ENCODE assay signal across 8 mouse cellular contexts in genomic region chr8:75033511-75034243, GRCm38 (mm10). TPM values are rescaled to one million over a fixed set of nuclear protein-coding genes. Genes with fewer than 3 reads are reported as not detected.
A peak's percentile ranks its signal among the peaks of the same experiment; 100 is the strongest.
DNase-seq lines count a peak whose midpoint lies in the region; ATAC-seq lines count a peak whose summit lies in the region.

Gene Tom1, plus strand, starts transcription at chr8:75033705.

- WGBS in heart, embryonic 13.5 days, result under 1% methylated on average over 62 of the region's 62 CpGs
- WGBS in liver, embryonic 12.5 days (ENCODE audit: insufficient replicate concordance), result under 1% methylated on average over 62 of the region's 62 CpGs
- WGBS in stomach, embryonic 15.5 days, result under 1% methylated on average over 62 of the region's 62 CpGs

- H3K4me1 ChIP-seq in brown adipose tissue, adult 24 weeks (ENCODE audit: control insufficient read depth, insufficient read depth, insufficient read length, low read length), result peaks cover 7% of the 10 kb centered on the region; the same call in 1 of the 2 replicates
- H3K4me1 ChIP-seq in heart, embryonic 13.5 days, result peaks cover 34% of the 10 kb centered on the region
- peaks cover 23% of the 10 kb centered on the region for H3K4me1 ChIP-seq in liver, embryonic 12.5 days
- H3K4me1 ChIP-seq in stomach, embryonic 15.5 days, result 0 out of 2 replicates have a peak, but pooled peaks cover 12% of the 10 kb centered on the region

- H3K9ac ChIP-seq in heart, embryonic 13.5 days, result peak within 1 kb of the TSS; percentile 86
- H3K9ac ChIP-seq in liver, embryonic 12.5 days, result peak within 1 kb of the TSS; percentile 74
- peak within 1 kb of the TSS; percentile 54 for H3K9ac ChIP-seq in stomach, embryonic 15.5 days

- H3K4me3 ChIP-seq in brown adipose tissue, adult 24 weeks (ENCODE audit: insufficient read depth, low read depth, low read length), result peak within 1 kb of the TSS; percentile 88
- H3K4me3 ChIP-seq in heart, embryonic 13.5 days, result peak within 1 kb of the TSS; percentile 81
- H3K4me3 ChIP-seq in liver, embryonic 12.5 days, result peak within 1 kb of the TSS; percentile 70
- H3K4me3 ChIP-seq in stomach, embryonic 15.5 days (replicated peaks), result peak within 1 kb of the TSS; percentile 76

- H3K36me3 ChIP-seq in heart, embryonic 13.5 days, result peaks cover 43% of the 10 kb centered on the region
- peaks cover 32% of the 10 kb centered on the region for H3K36me3 ChIP-seq in liver, embryonic 12.5 days
- H3K36me3 ChIP-seq in stomach, embryonic 15.5 days, result peaks cover 13% of the 10 kb centered on the region

- peak; percentile 97 for DNase-seq in CD4-positive, CD25-positive, alpha-beta regulatory T cell, adult 2 months (ENCODE audit: low read depth, low spot score)
- DNase-seq in fat pad, adult 2 months (ENCODE audit: extremely low read depth, low read depth, low spot score), result peak; percentile 86
- peak; percentile 98 for DNase-seq in kidney, postnatal 10 days
- peak; percentile 99 for DNase-seq in natural killer cell, adult 2 months (ENCODE audit: low spot score in 2 of 2)

- H3K4me2 ChIP-seq in heart, embryonic 13.5 days, result peak within 1 kb of the TSS; percentile 91
- peak within 1 kb of the TSS; percentile 91 for H3K4me2 ChIP-seq in liver, embryonic 12.5 days
- H3K4me2 ChIP-seq in stomach, embryonic 15.5 days, result peak within 1 kb of the TSS; percentile 92

- no peaks in the 10 kb centered on the region for H3K9me3 ChIP-seq in heart, embryonic 13.5 days
- no peaks in the 10 kb centered on the region for H3K9me3 ChIP-seq in liver, embryonic 12.5 days (replicated peaks)
- H3K9me3 ChIP-seq in stomach, embryonic 15.5 days, result no peaks in the 10 kb centered on the region

- H3K27ac ChIP-seq in brown adipose tissue, adult 24 weeks (replicated peaks; ENCODE audit: low read depth, low read length), result peak within 1 kb of the TSS; percentile 80
- peak within 1 kb of the TSS; percentile 89 for H3K27ac ChIP-seq in heart, embryonic 13.5 days (replicated peaks)
- H3K27ac ChIP-seq in liver, embryonic 12.5 days, result peak within 1 kb of the TSS; percentile 87
- H3K27ac ChIP-seq in stomach, embryonic 15.5 days, result peak within 1 kb of the TSS; percentile 87

- peak; percentile 98 for ATAC-seq in heart, embryonic 13.5 days (ENCODE audit: extremely low read depth, insufficient number of reproducible peaks, low FRiP score, low TSS enrichment)
- peak; percentile 96 for ATAC-seq in liver, embryonic 12.5 days
- ATAC-seq in stomach, embryonic 15.5 days (ENCODE audit: insufficient read depth, low FRiP score, low read depth), result peak; percentile 97

- H3K27me3 ChIP-seq in heart, embryonic 13.5 days (replicated peaks), result no peaks in the 10 kb centered on the region
- no peaks in the 10 kb centered on the region for H3K27me3 ChIP-seq in liver, embryonic 12.5 days (replicated peaks)
- H3K27me3 ChIP-seq in stomach, embryonic 15.5 days (replicated peaks), result no peaks in the 10 kb centered on the region

RNA-seq across cellular contexts. Expression of gene Tom1, which starts in this region (rescaled TPM):
- polyA plus RNA-seq in brown adipose tissue, adult 24 weeks (2012; ENCODE audit: insufficient read depth, insufficient read length, missing spikeins), result 21.7 and 21.8 TPM in 2 replicates
- polyA plus RNA-seq in heart, embryonic 13.5 days (2015; fragmentation: Nextera tagmentation; extraction: Ambion mirVana), result 40.0 and 44.1 TPM in 2 replicates
- polyA plus RNA-seq in liver, embryonic 12.5 days (2016; fragmentation: Nextera tagmentation; extraction: Ambion mirVana), result 14.6 and 16.1 TPM in 2 replicates
- 23.5 and 28.4 TPM in 2 replicates for polyA plus RNA-seq in stomach, embryonic 15.5 days (2015; fragmentation: Nextera tagmentation; extraction: Ambion mirVana)

Comparison
In these comparisons a context has a peak if more than half of its experiments do, and no peak if none do; other contexts are left out.
1. Peak in every context shown above with its lines: DNase-seq, ATAC-seq, H3K4me3 ChIP-seq and H3K27ac ChIP-seq.